Mouse (Mus musculus): ENCODE data around the gene 4933427D14Rik. TPM values are rescaled to one million over a fixed set of nuclear protein-coding genes. Genes with fewer than 3 reads are reported as not detected.

The 4933427D14Rik gene
- polyA plus RNA-seq, 1 experiment from 2014 or later: 17.1 TPM

- Histone ChIP-seq H3K4me2 (replicated peaks) (no peak overlapping the region), H3K4me3 (replicated peaks; ENCODE audit: low read length) (no peak overlapping the region), H3K9ac (no peak overlapping the region; the same call in 1 of the 2 replicates), H3K27me3 (ENCODE audit: control insufficient read depth, insufficient read depth, low read length) (peaks cover 33% of the 10 kb centered on the region), H3K27ac (no peak overlapping the region), H3K36me3 (replicated peaks; ENCODE audit: control insufficient read depth, insufficient read depth) (no peaks in the 10 kb centered on the region), H3K4me1 (replicated peaks; ENCODE audit: control insufficient read depth, insufficient read depth, low read length) (0 out of 2 replicates have a peak, but pooled peaks cover 6% of the 10 kb centered on the region), H3K9me3 (ENCODE audit: control insufficient read depth, low read length) (no peaks in the 10 kb centered on the region)
- WGBS: 14% methylated on average over 11 of the region's 11 CpGs
- DNase-seq (ENCODE audit: low spot score): no peak
- no peak for ATAC-seq (ENCODE audit: low FRiP score)
Measured at GRCm38 (mm10) chr11:72130021-72130420, 77.2 kb downstream of the 4933427D14Rik start.

- H3K9me3 ChIP-seq (ENCODE audit: control insufficient read depth, low read length): no peaks in the 10 kb centered on the region
- no peak overlapping the region for H3K27ac ChIP-seq
- H3K27me3 ChIP-seq (ENCODE audit: control insufficient read depth, insufficient read depth, low read length): peaks cover 27% of the 10 kb centered on the region
- 76% methylated on average over 8 of the region's 8 CpGs for WGBS
- H3K9ac ChIP-seq: no peak overlapping the region
- H3K4me2 ChIP-seq (replicated peaks): no peak overlapping the region
- DNase-seq (ENCODE audit: low spot score) (no peak), ATAC-seq (ENCODE audit: low FRiP score) (no peak)
- H3K36me3 ChIP-seq (replicated peaks; ENCODE audit: control insufficient read depth, insufficient read depth): no peaks in the 10 kb centered on the region
- H3K4me1 ChIP-seq (replicated peaks; ENCODE audit: control insufficient read depth, insufficient read depth, low read length): 0 out of 2 replicates have a peak, but pooled peaks cover 6% of the 10 kb centered on the region
- H3K4me3 ChIP-seq (replicated peaks; ENCODE audit: low read length): no peak overlapping the region
Measured at GRCm38 (mm10) chr11:72129032-72129894, 78.0 kb downstream of the 4933427D14Rik start.

GRCm38 (mm10) chr11:72127450-72128189 is 79.6 kb downstream of the 4933427D14Rik start:
- H3K4me2 ChIP-seq (replicated peaks): no peak overlapping the region
- WGBS: 74% methylated on average over 5 of the region's 5 CpGs
- no peaks in the 10 kb centered on the region for H3K9me3 ChIP-seq (ENCODE audit: control insufficient read depth, low read length)
- H3K4me1 ChIP-seq (replicated peaks; ENCODE audit: control insufficient read depth, insufficient read depth, low read length): 0 out of 2 replicates have a peak, but pooled peaks cover 6% of the 10 kb centered on the region
- DNase-seq (ENCODE audit: low spot score) (no peak), ATAC-seq (ENCODE audit: low FRiP score) (no peak)
- 0 out of 2 replicates have a peak, but pooled peaks cover 12% of the 10 kb centered on the region for H3K27me3 ChIP-seq (ENCODE audit: control insufficient read depth, insufficient read depth, low read length)
- no peak overlapping the region for H3K4me3 ChIP-seq (replicated peaks; ENCODE audit: low read length)
- H3K27ac ChIP-seq: no peak overlapping the region
- no peaks in the 10 kb centered on the region for H3K36me3 ChIP-seq (replicated peaks; ENCODE audit: control insufficient read depth, insufficient read depth)
- H3K9ac ChIP-seq: no peak overlapping the region

- Histone ChIP-seq H3K9me3 (ENCODE audit: control insufficient read depth, low read length) (no peaks in the 10 kb centered on the region), H3K36me3 (replicated peaks; ENCODE audit: control insufficient read depth, insufficient read depth) (no peaks in the 10 kb centered on the region), H3K4me1 (replicated peaks; ENCODE audit: control insufficient read depth, insufficient read depth, low read length) (0 out of 2 replicates have a peak, but pooled peaks cover 4% of the 10 kb centered on the region), H3K4me2 (replicated peaks) (no peak overlapping the region), H3K27me3 (ENCODE audit: control insufficient read depth, insufficient read depth, low read length) (no peaks in the 10 kb centered on the region), H3K9ac (no peak overlapping the region), H3K27ac (no peak overlapping the region), H3K4me3 (replicated peaks; ENCODE audit: low read length) (no peak overlapping the region)
- DNase-seq (ENCODE audit: low spot score) (no peak), ATAC-seq (ENCODE audit: low FRiP score) (no peak)
- WGBS: 71% methylated on average over 3 of the region's 3 CpGs
Measured at GRCm38 (mm10) chr11:72125781-72126180, 81.5 kb downstream of the 4933427D14Rik start.

GRCm38 (mm10) chr11:72123531-72123930 is 83.7 kb downstream of the 4933427D14Rik start:
- H3K9ac ChIP-seq: no peak overlapping the region
- H3K27me3 ChIP-seq (ENCODE audit: control insufficient read depth, insufficient read depth, low read length): no peaks in the 10 kb centered on the region
- H3K36me3 ChIP-seq (replicated peaks; ENCODE audit: control insufficient read depth, insufficient read depth): no peaks in the 10 kb centered on the region
- H3K4me2 ChIP-seq (replicated peaks): no peak overlapping the region
- WGBS: 81% methylated on average over 4 of the region's 4 CpGs
- no peak for DNase-seq (ENCODE audit: low spot score)
- H3K9me3 ChIP-seq (ENCODE audit: control insufficient read depth, low read length): no peaks in the 10 kb centered on the region
- H3K4me3 ChIP-seq (replicated peaks; ENCODE audit: low read length): no peak overlapping the region
- no peak overlapping the region for H3K27ac ChIP-seq
- 0 out of 2 replicates have a peak, but pooled peaks cover 4% of the 10 kb centered on the region for H3K4me1 ChIP-seq (replicated peaks; ENCODE audit: control insufficient read depth, insufficient read depth, low read length)
- ATAC-seq (ENCODE audit: low FRiP score): no peak

GRCm38 (mm10) chr11:72120354-72120753 is 86.9 kb downstream of the 4933427D14Rik start:
- ATAC-seq (ENCODE audit: low FRiP score) (no peak), DNase-seq (ENCODE audit: low spot score) (no peak)
- no peaks in the 10 kb centered on the region for H3K36me3 ChIP-seq (replicated peaks; ENCODE audit: control insufficient read depth, insufficient read depth)
- WGBS: 91% methylated on average over 6 of the region's 6 CpGs
- no peak overlapping the region for H3K9ac ChIP-seq
- H3K4me3 ChIP-seq (replicated peaks; ENCODE audit: low read length): no peak overlapping the region
- no peaks in the 10 kb centered on the region for H3K27me3 ChIP-seq (ENCODE audit: control insufficient read depth, insufficient read depth, low read length)
- H3K9me3 ChIP-seq (ENCODE audit: control insufficient read depth, low read length): no peaks in the 10 kb centered on the region
- no peak overlapping the region for H3K4me2 ChIP-seq (replicated peaks)
- H3K27ac ChIP-seq: no peak overlapping the region
- H3K4me1 ChIP-seq (replicated peaks; ENCODE audit: control insufficient read depth, insufficient read depth, low read length): no peaks in the 10 kb centered on the region

GRCm38 (mm10) chr11:72118630-72119029 is 88.6 kb downstream of the 4933427D14Rik start:
- no peak overlapping the region for H3K4me2 ChIP-seq (replicated peaks)
- no peaks in the 10 kb centered on the region for H3K36me3 ChIP-seq (replicated peaks; ENCODE audit: control insufficient read depth, insufficient read depth)
- H3K4me1 ChIP-seq (replicated peaks; ENCODE audit: control insufficient read depth, insufficient read depth, low read length): no peaks in the 10 kb centered on the region
- no peak for DNase-seq (ENCODE audit: low spot score)
- H3K9me3 ChIP-seq (ENCODE audit: control insufficient read depth, low read length): no peaks in the 10 kb centered on the region
- 87% methylated on average over 3 of the region's 3 CpGs for WGBS
- ATAC-seq (ENCODE audit: low FRiP score): no peak
- H3K9ac ChIP-seq: no peak overlapping the region
- no peak overlapping the region for H3K4me3 ChIP-seq (replicated peaks; ENCODE audit: low read length)
- no peak overlapping the region for H3K27ac ChIP-seq
- no peaks in the 10 kb centered on the region for H3K27me3 ChIP-seq (ENCODE audit: control insufficient read depth, insufficient read depth, low read length)

- H3K4me2 ChIP-seq (replicated peaks): no peak overlapping the region
- no peaks in the 10 kb centered on the region for H3K4me1 ChIP-seq (replicated peaks; ENCODE audit: control insufficient read depth, insufficient read depth, low read length)
- no peaks in the 10 kb centered on the region for H3K36me3 ChIP-seq (replicated peaks; ENCODE audit: control insufficient read depth, insufficient read depth)
- H3K27ac ChIP-seq: no peak overlapping the region
- H3K9ac ChIP-seq: no peak overlapping the region
- H3K9me3 ChIP-seq (ENCODE audit: control insufficient read depth, low read length): no peaks in the 10 kb centered on the region
- H3K4me3 ChIP-seq (replicated peaks; ENCODE audit: low read length): no peak overlapping the region
- WGBS: 64% methylated on average over 4 of the region's 4 CpGs
- no peaks in the 10 kb centered on the region for H3K27me3 ChIP-seq (ENCODE audit: control insufficient read depth, insufficient read depth, low read length)
- ATAC-seq (ENCODE audit: low FRiP score) (no peak), DNase-seq (ENCODE audit: low spot score) (no peak)
Measured at GRCm38 (mm10) chr11:72113296-72113695, 94.0 kb downstream of the 4933427D14Rik start.

- DNase-seq (ENCODE audit: low spot score) (no peak), ATAC-seq (ENCODE audit: low FRiP score) (no peak)
- H3K9me3 ChIP-seq (ENCODE audit: control insufficient read depth, low read length): no peaks in the 10 kb centered on the region
- no peak overlapping the region for H3K9ac ChIP-seq
- no peak overlapping the region for H3K27ac ChIP-seq
- no peak overlapping the region for H3K4me3 ChIP-seq (replicated peaks; ENCODE audit: low read length)
- H3K36me3 ChIP-seq (replicated peaks; ENCODE audit: control insufficient read depth, insufficient read depth): no peaks in the 10 kb centered on the region
- no peaks in the 10 kb centered on the region for H3K27me3 ChIP-seq (ENCODE audit: control insufficient read depth, insufficient read depth, low read length)
- WGBS: 68% methylated on average over 3 of the region's 3 CpGs
- H3K4me1 ChIP-seq (replicated peaks; ENCODE audit: control insufficient read depth, insufficient read depth, low read length): no peaks in the 10 kb centered on the region
- no peak overlapping the region for H3K4me2 ChIP-seq (replicated peaks)
Measured at GRCm38 (mm10) chr11:72110726-72111125, 96.5 kb downstream of the 4933427D14Rik start.
